Mouse (Mus musculus): ENCODE results near the gene Prdx4. TPM values are rescaled to one million over a fixed set of nuclear protein-coding genes. Genes with fewer than 3 reads are reported as not detected.
"Not testable (repeated sequence)": the region's sequence is repeated elsewhere in the genome, so short reads cannot be mapped to it uniquely, and the experiment has no call there.

Prdx4 gene
- polyA plus RNA-seq (2012; rRNA removed) = 79.5 and 80.0 TPM in 2 replicates

DNA sequence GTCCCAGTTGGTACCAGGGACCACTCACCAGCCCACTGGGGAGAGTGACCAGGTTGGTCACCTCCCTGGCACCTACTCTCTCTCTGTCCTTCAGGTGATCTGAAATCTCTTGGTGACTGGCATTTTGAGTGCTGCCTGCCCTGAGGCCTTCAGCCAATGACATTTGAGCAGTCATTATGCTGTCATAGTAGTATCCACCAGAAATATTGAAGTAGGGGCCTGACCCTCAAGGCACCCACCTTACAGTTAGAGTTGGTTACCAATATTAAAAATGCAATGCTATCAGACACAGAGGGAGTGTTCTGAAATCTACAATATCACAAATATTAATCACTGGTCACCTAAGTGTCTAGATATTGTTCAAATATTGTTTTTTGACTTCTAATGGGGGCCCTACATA, at the start of gene Prdx4:
Gene Prdx4 (minus strand): TSS at position 101 of the 400 bp plus-strand sequence.
- no peak for DNase-seq (ENCODE audit: low spot score)

DNA sequence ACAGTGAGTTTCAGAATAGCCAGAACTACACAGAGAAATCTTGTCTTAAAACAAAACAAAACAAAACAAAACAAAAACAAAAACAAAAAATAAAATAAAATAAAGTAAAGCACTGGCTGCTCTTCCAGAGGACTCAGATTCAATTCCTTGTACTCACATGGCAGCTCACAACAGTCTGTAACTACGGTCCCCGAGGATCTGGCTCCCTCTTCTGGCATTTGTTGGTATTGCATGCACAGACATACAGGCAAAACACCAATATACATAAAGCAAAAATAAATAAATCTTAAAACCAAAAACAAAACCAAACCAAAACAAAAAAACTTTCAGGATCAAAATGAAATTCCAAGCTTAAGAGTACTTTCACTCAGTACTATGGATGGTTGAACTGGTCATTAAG, 36.0 kb upstream of the Prdx4 start:
- no peak for DNase-seq (ENCODE audit: low spot score)

DNA sequence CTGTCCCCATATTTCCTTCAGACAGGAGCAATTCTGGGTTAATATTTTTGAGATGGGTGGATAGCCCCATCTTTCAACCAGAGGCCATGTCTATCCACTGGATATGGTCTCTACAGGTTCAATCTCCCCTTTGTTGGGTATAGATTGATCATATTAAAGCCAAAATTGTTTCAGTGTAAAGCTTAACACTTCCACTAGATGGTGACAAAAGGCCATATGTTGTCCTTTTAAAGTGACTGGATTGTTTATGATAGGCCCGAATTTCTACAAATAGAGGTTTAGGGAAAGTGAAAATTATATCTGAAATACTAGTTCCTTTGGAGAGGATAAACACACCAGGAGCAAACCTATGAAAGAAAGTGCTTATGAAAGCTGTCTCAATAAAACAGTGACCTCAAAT, 34.9 kb upstream of the Prdx4 start:
- no peak for DNase-seq (ENCODE audit: low spot score)

DNA sequence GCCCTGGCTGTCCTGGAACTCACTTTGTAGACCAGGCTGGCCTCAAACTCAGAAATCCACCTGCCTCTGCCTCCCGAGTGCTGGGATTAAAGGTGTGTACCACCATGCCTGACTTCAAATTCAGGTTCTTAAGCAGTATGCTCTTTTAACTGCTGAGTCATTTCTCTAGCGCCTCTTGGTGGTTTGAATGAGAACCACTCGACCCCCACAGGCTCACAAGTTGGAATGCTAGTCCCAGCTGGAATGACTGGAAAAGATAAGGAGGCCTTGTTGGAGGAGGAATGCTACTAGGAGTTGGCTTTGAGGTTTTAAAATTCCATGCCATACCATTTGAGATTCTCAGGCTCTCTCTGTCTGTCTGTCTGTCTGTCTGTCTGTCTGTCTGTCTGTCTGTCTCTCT, 29.6 kb upstream of the Prdx4 start:
- DNase-seq (ENCODE audit: low spot score) = not testable (repeated sequence)

DNA sequence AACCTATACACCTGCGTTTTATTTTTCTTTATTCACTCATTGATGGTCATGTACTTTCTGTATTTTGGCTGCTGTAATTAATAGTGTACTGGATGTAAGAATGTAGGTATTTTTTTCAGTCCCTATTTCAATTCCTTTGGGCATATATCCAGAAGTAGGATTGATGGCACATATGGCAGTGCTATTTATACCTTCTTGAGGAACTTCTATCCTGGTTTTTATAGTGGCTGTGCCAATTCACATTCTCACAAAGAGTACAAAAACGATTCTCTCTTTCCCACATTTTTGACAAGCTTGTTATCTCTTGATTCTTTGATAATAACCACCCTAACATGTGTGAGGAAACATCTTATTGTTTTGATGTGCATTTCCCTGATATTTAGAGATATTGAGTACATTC, 24.5 kb upstream of the Prdx4 start:
- DNase-seq (ENCODE audit: low spot score) = no peak

DNA sequence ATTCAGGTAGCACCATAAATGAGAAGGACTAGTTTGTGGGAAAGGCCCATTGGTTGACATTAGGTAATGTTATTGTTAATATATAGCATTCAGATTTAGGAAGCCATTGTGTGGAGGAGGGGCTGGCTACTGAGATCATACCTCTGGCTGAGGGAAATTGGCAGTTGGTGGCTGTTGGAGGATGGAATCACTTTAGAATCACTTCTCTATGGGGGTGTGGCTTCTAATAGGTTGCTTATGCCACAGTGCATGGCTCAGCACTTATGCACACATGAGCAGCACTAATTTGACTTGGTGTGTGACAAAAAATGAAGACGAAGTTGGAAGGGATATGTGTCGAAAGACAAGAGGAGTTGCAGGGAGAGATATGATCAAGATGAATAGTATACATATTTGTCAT, 5.7 kb upstream of the Prdx4 start:
- DNase-seq (ENCODE audit: low spot score) = no peak

DNA sequence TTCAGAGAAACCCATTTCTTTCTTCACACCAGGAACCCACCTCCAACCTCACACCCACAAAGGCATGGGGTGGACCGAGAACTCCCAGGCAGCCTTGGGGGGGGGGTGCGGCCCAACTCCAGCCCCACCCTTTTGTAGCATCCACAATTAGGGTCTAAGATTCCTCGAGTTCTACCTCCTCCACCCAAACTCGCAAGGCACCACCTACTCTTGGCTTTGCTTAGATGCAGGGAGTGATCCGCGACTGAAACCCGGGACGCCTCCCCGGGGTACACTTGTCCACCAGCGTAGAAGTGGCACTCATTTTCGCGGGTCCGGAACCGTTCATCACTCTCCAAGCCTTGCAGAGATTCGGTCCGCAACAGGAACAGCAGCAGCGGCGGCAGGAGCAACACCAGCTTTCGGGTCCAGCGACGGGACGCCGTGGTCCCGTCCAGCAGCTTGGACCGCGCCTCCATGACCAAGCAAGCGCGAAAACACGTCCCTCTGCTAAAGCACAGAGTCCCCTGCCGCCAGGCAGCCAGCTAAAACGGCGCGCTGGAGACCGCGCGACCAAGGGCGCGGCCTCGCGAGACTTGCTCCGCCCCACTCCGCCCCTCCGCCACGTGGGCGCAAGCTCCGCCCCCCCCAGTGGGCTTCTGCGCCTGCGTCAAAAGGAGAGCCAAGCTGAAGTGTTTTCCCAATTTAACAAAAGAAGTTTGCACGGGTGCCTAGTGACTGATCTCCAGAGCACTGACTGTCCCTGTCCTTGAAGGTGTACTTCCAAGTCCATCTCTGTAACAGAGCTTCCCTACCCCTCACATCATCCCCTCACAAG, 2.4 kb downstream of the Prdx4 start:
- peak; percentile 58 for DNase-seq (ENCODE audit: low spot score)

DNA sequence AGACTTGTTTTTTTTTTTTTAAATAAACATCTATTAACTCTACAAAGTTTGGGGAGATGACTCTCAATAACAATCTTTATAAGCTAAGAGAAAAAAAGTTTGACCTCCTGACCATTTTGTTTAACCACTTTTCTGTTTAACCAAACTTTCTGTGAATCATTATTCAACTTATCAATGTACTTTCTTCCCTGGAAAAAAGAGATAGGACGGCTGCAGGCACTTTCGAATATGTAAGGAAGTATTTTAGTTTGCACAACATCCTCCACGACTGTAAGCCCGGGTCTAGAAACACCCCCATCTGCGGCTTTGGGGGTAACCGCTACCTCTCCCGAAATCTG, 3.0 kb downstream of the Prdx4 start:
- DNase-seq (ENCODE audit: low spot score) = no peak

DNA sequence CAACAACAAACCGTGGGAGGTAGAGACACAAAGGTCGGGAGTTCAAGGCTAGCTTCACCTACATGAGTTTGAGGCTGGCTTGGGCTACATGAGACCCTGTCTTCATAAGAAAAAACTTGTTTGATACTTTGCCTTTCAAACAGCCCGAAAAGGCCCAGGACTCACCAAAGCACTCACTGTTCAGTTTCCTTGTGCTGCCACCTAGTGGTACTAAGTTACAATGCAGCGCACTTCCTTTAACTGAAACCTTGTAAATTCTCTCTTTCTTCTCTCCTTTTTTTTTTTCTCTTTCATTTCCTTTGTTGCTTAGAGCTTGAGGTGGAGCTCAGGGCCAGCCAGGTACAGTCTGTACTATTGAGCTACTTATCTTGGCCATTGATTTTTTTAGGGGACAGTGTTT, 22.5 kb downstream of the Prdx4 start:
- no peak for DNase-seq (ENCODE audit: low spot score)

DNA sequence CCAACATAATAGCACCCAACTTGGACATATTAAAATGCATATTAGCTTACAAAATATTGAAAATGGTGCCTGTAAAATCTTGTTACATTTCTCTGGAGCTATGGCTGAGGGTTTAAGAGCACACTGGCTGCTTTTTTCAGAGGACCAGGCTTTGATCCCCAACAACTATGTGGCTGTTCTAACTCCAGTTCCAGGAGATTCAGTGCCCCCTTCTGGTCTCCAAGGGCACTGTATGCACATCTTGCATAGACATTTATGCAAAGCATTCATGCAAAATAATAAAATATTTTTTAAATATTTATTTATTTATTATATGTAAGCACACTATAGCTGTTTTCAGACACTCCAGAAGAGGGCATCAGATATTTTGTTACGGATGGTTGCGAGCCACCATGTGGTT, 34.2 kb downstream of the Prdx4 start:
- DNase-seq (ENCODE audit: low spot score) = no peak

DNA sequence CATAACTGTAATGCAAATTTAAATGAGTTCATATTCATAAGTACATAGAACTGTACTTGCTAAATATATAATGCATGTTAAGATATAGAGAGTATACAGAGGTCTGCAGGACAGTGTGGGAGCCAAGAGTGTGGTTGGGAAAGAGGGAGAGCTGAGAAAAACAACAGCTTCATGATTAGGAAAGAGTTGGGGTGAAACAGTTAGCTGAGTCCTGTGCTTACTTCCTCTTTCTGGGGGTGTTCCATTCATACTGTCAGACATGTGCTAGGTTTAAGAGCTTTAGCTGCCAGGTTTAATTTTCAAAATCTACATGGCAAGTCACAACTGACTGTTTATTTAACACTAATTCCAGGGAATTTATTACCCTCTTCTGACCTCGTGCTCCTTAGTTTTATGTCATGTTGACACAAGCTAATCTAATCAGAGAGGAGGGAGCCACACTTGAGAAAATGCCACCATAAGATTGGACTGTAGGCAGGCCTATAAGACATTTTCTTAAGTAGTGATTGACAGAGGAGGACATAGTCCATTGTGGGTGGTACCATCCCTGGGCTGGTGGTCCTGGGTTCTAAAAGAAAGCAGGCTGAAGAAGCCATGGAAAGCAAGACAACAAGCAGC, 60.0 kb downstream of the Prdx4 start:
- DNase-seq (ENCODE audit: low spot score) = no peak

DNA sequence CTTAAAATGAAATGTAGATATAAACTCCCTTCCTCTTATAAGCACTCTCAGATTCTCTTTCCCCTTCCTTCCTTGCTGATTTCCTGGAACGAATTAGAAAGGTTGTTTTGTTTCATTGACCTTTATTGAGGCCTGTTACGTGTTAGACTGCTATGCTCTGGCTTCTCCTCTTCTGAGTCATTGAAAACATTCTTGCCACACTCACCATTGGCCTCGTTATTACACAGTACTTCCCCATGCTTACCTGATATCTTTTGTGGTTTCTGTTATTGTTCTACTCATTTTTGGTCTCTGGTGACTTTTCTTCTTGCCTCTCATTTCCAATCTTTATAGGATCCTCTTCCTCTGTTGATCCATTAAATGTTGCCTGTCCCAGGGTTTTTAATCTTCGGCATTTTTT, 62.1 kb downstream of the Prdx4 start:
- no peak for DNase-seq (ENCODE audit: low spot score)

Other genes starting within 250 kb of the Prdx4 start
- gene Magea2, start 247.1 kb downstream of the Prdx4 start, polyA plus RNA-seq (2012; rRNA removed) = not detected in 2 replicates
- gene Cldn34b2, start 212.3 kb downstream of the Prdx4 start, polyA plus RNA-seq (2012; rRNA removed) = not detected in 2 replicates
- 311 and 408 TPM in 2 replicates for gene Sat1, start 124.3 kb downstream of the Prdx4 start, polyA plus RNA-seq (2012; rRNA removed)
- gene Acot9, start 78.3 kb downstream of the Prdx4 start, polyA plus RNA-seq (2012; rRNA removed) = 29.7 and 36.1 TPM in 2 replicates